Mouse (Mus musculus): ENCODE measurements around the gene Cped1.

Cped1 gene

DNA sequence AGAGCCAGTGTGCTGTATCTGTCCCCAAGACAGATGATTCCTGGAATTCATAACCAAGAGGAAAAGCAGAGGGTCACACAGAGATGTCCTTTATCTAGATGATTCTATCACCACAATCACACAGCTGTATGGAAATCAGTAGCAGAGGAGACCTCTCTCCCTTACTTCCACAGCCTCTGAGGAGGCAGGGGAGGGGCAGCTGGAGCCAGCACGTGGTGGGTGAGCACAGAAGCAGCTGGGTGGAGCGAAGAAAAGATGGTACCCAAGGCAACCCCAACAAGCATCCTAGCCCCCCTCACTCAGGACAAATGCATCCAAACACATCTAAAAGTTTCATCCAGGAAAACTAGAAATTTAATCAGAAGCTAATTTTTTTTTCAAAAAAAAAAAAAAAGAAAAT is 182.7 kb downstream of the Cped1 start:
- DNase-seq (ENCODE audit: low read depth), result no peak

DNA sequence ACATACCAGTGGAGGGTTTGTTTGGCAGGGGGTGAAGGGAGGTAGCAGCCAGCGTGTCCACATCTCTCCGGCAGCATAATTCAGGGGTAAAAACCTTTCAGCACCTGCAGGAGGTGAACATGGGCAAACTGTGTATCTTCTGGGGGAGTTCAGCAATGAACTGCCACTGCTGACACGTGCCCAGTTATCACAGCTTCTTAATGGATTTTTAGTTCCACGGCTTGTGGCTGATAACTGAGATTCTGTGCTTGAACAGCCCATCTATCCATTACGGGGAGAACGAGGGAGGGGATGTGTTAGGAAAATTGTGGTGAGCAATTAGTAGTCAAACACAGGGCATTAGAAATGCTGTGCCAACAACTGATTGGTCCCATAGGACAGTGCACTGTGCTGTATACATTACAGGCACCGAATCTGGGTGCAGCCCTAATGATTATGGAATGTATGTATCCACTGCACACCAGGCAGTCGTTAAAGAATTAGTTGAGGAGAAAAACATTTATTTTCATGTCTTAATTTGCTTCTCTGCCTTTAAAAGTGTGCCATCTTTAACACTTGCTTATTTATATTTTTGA is 193.1 kb downstream of the Cped1 start:
- no peak for DNase-seq (ENCODE audit: low read depth)

GRCm38 (mm10) chr6:22180316-22180715 is 194.6 kb downstream of the Cped1 start:
- DNase-seq (ENCODE audit: low read depth), result no peak

- DNase-seq (ENCODE audit: low read depth), result no peak
Measured at GRCm38 (mm10) chr6:22186967-22187366, 201.3 kb downstream of the Cped1 start.

DNA sequence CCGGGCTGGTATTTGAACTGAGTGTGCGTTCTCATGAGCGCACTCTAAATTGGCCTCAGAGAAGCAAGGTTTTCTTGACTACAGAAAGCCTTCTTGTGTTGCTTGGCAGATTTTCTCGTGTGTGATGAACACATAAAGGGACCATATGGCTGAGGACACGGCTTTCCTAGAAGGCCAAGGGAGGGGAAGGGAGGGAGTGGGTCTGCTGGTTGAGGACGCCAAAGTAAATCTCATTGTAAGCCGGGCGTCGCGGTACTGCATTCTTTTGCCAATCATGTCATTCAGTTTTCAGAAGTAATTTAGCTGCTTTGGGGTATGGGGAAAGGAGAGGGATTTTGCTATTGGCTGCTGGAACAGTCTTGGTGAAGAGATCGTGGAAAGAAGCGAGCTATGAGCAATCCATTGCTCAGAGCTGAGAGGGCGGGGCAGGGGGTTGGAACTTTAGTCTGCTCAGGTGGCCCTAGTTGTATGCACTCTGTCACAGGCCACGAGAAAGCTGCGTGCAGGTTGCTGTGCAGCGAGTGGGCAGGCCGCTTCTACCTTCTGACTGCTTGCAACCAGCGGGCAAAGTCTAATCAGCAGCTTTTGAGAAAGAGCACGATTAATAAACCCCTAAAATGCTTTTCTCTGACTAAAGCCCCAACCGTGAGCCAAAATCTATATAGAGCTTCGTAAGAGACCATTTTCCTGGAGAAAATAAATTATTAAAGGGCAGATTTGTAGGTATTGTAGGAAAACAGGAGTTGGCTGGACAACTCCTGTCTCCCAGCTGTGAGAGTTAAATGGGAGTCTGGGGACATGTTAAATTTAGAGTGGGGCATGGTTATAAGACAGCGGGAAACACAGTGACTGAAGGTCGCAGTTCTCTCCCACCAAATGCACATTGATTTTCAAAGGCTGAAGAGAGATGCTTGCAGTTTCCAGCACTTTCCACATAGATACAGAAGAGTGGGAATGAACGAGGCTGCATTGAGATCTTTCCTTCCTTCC is 203.9 kb downstream of the Cped1 start:
- no peak for DNase-seq (ENCODE audit: low read depth)

GRCm38 (mm10) chr6:22198603-22199002 is 212.9 kb downstream of the Cped1 start:
- DNase-seq (ENCODE audit: low read depth), result no peak

DNA sequence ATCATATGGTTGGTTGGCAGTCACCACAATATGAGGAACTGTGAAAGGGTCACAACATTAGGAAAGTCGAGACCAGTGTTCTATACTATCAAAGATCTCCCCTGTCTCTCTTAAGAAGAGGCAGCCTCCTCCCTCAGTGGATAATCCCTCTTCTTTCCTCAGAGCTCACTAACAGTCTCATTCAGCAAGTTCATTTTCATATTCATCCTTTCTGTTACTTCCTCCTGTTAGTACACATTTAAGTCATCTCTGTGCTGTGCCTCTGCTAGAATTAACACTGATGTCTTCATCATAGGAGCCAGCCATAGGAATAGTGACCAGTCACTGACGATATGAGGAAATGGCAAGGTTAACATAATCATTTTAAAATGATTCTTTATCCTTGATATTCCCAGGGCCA is 213.8 kb downstream of the Cped1 start:
- no peak for DNase-seq (ENCODE audit: low read depth)

DNA sequence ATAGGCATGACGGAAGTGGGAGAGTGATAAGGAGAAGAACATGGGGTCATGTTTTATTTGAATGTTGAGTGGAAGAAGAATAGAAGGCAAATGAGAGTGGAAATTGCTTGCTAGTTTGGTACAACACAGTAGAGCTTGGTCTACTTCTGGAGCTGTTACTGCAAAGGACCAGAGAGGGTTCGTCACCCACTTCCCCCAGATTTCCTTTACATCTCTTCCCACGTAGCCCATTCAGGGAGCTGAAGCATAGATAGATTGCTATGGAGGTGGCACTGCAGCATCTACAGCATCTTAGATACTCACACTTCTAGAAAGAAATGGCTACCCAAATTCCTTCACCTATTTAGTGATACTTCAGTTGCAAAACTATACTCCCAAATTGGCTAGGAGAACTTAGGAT is 214.4 kb downstream of the Cped1 start:
- DNase-seq (ENCODE audit: low read depth), result no peak

GRCm38 (mm10) chr6:22201879-22202278 is 216.2 kb downstream of the Cped1 start:
- DNase-seq (ENCODE audit: low read depth), result no peak

GRCm38 (mm10) chr6:22205030-22205750 is 219.5 kb downstream of the Cped1 start:
- no peak for DNase-seq (ENCODE audit: low read depth)

GRCm38 (mm10) chr6:22205751-22206121 is 220.0 kb downstream of the Cped1 start:
- DNase-seq (ENCODE audit: low read depth), result no peak

GRCm38 (mm10) chr6:22206179-22206578 is 220.5 kb downstream of the Cped1 start:
- DNase-seq (ENCODE audit: low read depth), result no peak

DNA sequence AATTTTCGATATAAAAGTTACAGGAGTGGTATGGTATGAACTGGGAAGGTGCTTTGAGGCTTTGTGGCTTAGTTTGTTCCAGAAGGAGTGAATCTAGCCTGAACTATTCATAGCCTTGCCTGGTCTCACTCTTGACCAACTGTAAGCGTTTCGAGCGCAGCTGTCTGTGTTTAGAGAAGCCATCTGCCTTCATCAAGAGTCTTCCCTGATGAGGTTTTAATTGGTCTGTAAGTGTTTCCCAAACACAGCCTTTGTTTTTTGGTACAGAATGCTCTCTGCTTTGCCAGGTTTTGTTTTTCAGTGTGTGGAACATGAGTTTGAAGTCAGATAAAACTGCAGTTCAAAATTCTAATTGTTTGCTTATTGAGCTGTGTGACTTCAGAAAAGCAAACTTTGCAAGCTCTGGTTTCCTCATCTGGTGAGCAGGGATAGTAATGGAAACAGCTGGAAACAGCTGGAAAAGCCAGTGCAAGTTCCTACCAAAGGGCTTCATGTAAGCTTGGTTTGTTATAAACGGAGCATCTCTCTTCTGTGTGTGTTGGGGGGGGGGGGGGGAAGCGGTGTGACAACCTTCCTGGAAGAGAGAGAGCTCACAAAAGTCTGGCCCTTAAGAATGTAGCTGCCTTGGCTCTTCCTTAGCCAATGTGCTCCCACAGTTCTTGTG is 221.0 kb downstream of the Cped1 start:
- no peak for DNase-seq (ENCODE audit: low read depth)

GRCm38 (mm10) chr6:22212158-22212557 is 226.4 kb downstream of the Cped1 start:
- no peak for DNase-seq (ENCODE audit: low read depth)

GRCm38 (mm10) chr6:22213187-22213586 is 227.5 kb downstream of the Cped1 start:
- DNase-seq (ENCODE audit: low read depth), result no peak

DNA sequence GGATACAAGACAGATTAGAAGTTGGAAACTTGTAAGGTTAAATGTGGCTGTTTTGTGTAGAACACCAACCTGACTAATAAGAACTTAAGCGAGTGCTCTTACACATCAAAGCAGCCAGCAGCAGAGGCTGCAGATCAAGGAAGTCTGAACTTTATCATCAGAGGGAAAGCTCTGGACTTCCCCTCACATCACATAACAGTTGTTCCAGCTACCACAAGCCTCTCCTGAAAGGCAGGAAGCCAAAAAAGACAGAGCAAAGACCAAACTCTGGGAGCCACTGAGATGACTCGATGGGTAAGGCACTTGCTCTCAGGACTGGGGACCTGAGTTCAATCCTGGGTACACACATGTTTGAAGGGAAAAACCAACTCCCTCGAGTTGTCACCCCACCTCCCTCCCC is 228.1 kb downstream of the Cped1 start:
- no peak for DNase-seq (ENCODE audit: low read depth)

DNA sequence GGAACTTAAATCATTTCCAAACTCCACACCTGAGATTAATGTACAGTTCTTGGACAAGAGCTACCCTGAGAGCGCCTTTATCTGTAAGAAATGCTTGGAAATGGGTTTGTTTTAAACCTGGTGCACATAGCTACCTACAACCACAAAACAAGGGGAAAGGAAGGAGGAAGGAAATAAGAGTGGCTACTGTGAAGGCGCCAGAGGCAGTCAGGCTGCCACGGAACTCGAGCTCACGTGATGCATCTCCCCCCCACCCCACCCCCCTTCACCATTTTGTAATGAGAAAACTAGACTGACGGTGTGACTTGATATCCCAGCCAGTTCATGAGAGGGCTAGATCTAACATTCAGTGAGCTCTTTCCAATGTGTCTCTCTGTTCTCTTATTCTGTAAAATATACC is 228.9 kb downstream of the Cped1 start:
- DNase-seq (ENCODE audit: low read depth), result no peak

DNA sequence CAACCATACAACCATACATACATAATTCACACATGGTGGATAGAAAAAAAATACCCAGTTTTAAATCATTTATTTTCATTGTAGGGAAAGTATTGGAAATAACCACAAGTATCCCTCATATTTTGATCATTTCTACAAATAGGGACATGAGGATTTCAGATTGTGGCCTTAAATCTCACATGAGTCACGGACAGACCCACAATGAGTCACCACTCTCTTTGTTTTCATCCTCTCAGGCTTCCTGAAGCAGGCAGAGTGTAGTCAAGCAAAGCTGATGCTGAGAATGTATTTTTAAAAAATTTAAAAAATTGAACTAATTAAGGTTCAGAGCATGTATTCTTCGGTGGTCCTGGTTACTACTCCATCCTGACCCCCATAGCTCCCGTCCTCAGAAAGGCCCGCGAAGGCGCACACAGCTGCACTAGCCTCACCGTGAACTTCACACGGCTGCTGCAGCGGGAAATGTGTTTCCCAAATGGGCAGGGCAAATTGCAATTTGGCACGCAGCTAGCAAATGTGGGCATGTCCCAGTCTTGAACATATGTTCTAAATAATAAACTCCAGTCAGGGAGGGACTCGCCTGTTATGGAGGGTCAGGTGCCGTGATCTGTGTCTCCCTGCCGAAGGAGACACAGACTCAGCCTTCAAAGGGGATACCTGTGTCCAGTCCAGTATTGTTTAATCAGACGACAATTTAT is 230.7 kb downstream of the Cped1 start:
- no peak for DNase-seq (ENCODE audit: low read depth)

- no peak for DNase-seq (ENCODE audit: low read depth)
Measured at GRCm38 (mm10) chr6:22221134-22221533, 235.4 kb downstream of the Cped1 start.

- no peak for DNase-seq (ENCODE audit: low read depth)
Measured at GRCm38 (mm10) chr6:22222087-22222486, 236.4 kb downstream of the Cped1 start.

DNA sequence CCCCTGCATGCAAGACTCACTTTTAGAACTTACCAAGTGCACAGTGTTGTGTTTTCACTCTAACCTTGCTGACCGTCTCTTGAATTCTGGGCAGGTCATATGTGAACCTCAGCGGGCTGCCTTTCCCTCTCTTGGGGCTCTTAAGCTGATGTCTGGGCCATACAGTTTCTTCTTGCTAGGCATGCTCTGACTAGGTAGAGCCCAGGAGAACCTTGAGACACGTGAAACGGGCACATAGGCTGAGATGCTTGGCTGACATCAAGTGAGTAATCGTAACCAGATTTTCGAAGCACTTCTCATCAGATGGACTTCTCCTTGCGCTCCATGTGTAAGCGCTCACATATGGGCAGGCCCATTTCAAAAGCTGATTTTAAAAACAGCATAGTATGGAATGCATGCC is 237.2 kb downstream of the Cped1 start:
- DNase-seq (ENCODE audit: low read depth), result no peak

- no peak for DNase-seq (ENCODE audit: low read depth)
Measured at GRCm38 (mm10) chr6:22224351-22224750, 238.6 kb downstream of the Cped1 start.

Data from induced T-regulatory cell, adult 2 months (primary cell).